Mouse (Mus musculus): ENCODE results near the gene Spag8. TPM values are rescaled to one million over a fixed set of nuclear protein-coding genes. Genes with fewer than 3 reads are reported as not detected.
A peak's percentile ranks its signal among the peaks of the same experiment; 100 is the strongest.

Gene Spag8
- polyA plus RNA-seq, 1 experiment, result 0.02 TPM

DNA sequence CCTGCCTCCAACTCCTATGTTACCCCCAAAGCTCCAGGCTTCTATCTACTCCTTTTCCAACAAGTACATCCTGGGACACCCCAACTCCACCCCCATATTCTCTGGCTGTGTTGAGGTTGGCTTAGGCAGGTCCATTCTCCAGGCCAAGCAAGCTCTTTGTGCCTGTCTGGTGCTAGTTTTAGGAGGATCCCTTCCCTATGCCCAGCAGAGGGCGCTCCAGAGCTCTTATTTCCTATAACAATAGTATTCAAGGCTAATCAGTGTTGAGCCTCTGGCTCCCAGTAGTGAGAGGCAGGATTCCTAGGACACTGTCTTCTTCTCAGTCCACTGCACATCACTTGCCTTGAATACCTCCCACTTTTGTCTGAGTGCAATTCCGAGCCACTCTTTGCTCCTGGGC, 18.7 kb upstream of the Spag8 start:
- no peak overlapping the region for H3K4me3 ChIP-seq
- no peaks in the 10 kb centered on the region for H3K36me3 ChIP-seq (ENCODE audit: control insufficient read depth, insufficient read depth)
- H3K79me2 ChIP-seq (ENCODE audit: control insufficient read depth, insufficient read depth), result no peaks in the 10 kb centered on the region
- H3ac ChIP-seq (ENCODE audit: control insufficient read depth, insufficient read length), result no peak overlapping the region
- TF ChIP-seq SRF (IDR thresholded peaks at IDR 0.05; ENCODE audit: control insufficient read depth, insufficient read length, low read depth), result no peak
- no peak for TF ChIP-seq CEBPB (IDR thresholded peaks at IDR 0.05; ENCODE audit: insufficient read depth, poor library complexity, severe bottlenecking)
- no peak for TF ChIP-seq POLR2AphosphoS2 (IDR thresholded peaks at IDR 0.05; ENCODE audit: insufficient read length, low read depth)
- no peak for TF ChIP-seq USF1 (IDR thresholded peaks at IDR 0.05; ENCODE audit: low read depth)
- TF ChIP-seq MYOG (IDR thresholded peaks at IDR 0.05; ENCODE audit: control insufficient read depth in 1 of 3, insufficient read depth in 1 of 3, insufficient read length in 2 of 3, low read depth in 2 of 3), result no peak
- TF ChIP-seq TCF12 (IDR thresholded peaks at IDR 0.05; ENCODE audit: insufficient read depth, poor library complexity, severe bottlenecking), result no peak
- TF ChIP-seq REST (IDR thresholded peaks at IDR 0.05; ENCODE audit: insufficient read depth, insufficient read length), result no peak
- TF ChIP-seq POLR2A (IDR thresholded peaks at IDR 0.05; ENCODE audit: insufficient read length, low read depth), result no peak
- no peak for TF ChIP-seq MAX (IDR thresholded peaks at IDR 0.05; ENCODE audit: low read depth)
- TF ChIP-seq MYOD1 (IDR thresholded peaks at IDR 0.05; ENCODE audit: control insufficient read depth in 1 of 3, insufficient read length in 2 of 3, low read depth in 2 of 3), result no peak
- TF ChIP-seq TCF3 (IDR thresholded peaks at IDR 0.05; ENCODE audit: insufficient read length, low read depth), result no peak
- TF ChIP-seq E2F4 (IDR thresholded peaks at IDR 0.05; ENCODE audit: insufficient read depth), result no peak
- H3K4me2 ChIP-seq (ENCODE audit: low read depth), result no peak overlapping the region
- H3K27me3 ChIP-seq (ENCODE audit: control insufficient read depth, insufficient read depth, insufficient read length), result peaks cover 27% of the 10 kb centered on the region

- peak overlapping the region; percentile 52 for H3ac ChIP-seq (ENCODE audit: control insufficient read depth, insufficient read length)
- H3K79me2 ChIP-seq (ENCODE audit: control insufficient read depth, insufficient read depth), result no peaks in the 10 kb centered on the region
- peak overlapping the region; percentile 10 for H3K4me3 ChIP-seq
- H3K36me3 ChIP-seq (ENCODE audit: control insufficient read depth, insufficient read depth), result no peaks in the 10 kb centered on the region
- H3K27me3 ChIP-seq (ENCODE audit: control insufficient read depth, insufficient read depth, insufficient read length), result peaks cover 36% of the 10 kb centered on the region
- H3K4me2 ChIP-seq (ENCODE audit: low read depth), result peak overlapping the region; percentile 75
- no peak for TF ChIP-seq POLR2AphosphoS2 (IDR thresholded peaks at IDR 0.05; ENCODE audit: insufficient read length, low read depth)
- no peak for TF ChIP-seq E2F4 (IDR thresholded peaks at IDR 0.05; ENCODE audit: insufficient read depth)
These were observed 16.0 kb upstream of the Spag8 start for GRCm38 (mm10) chr4:43669428-43669794.

- TF ChIP-seq REST (IDR thresholded peaks at IDR 0.05; ENCODE audit: insufficient read depth, insufficient read length) (no peak), MYOD1 (IDR thresholded peaks at IDR 0.05; ENCODE audit: control insufficient read depth in 1 of 3, insufficient read length in 2 of 3, low read depth in 2 of 3) (no peak), TCF3 (IDR thresholded peaks at IDR 0.05; ENCODE audit: insufficient read length, low read depth) (no peak), E2F4 (IDR thresholded peaks at IDR 0.05; ENCODE audit: insufficient read depth) (no peak), MYOG (IDR thresholded peaks at IDR 0.05; ENCODE audit: control insufficient read depth in 1 of 3, insufficient read depth in 1 of 3, insufficient read length in 2 of 3, low read depth in 2 of 3) (no peak), TCF12 (IDR thresholded peaks at IDR 0.05; ENCODE audit: insufficient read depth, poor library complexity, severe bottlenecking) (no peak), CEBPB (IDR thresholded peaks at IDR 0.05; ENCODE audit: insufficient read depth, poor library complexity, severe bottlenecking) (no peak), SRF (IDR thresholded peaks at IDR 0.05; ENCODE audit: control insufficient read depth, insufficient read length, low read depth) (no peak), USF1 (IDR thresholded peaks at IDR 0.05; ENCODE audit: low read depth) (no peak), POLR2AphosphoS2 (IDR thresholded peaks at IDR 0.05; ENCODE audit: insufficient read length, low read depth) (peak; percentile 54), MAX (IDR thresholded peaks at IDR 0.05; ENCODE audit: low read depth) (no peak), POLR2A (IDR thresholded peaks at IDR 0.05; ENCODE audit: insufficient read length, low read depth) (peak; percentile 68)
- Histone ChIP-seq H3ac (ENCODE audit: control insufficient read depth, insufficient read length) (peak within 1 kb of the TSS; percentile 52), H3K4me3 (peak within 1 kb of the TSS; percentile 10)
These were observed 15.5 kb upstream of the Spag8 start, which contains the start of the genes Tmem8b and Fam221b for GRCm38 (mm10) chr4:43668782-43669427. Gene Tmem8b (plus strand): TSS chr4:43668971. Gene Fam221b (minus strand): TSS chr4:43669145.

GRCm38 (mm10) chr4:43666412-43666811, 13.0 kb upstream of the Spag8 start:
- peaks cover 44% of the 10 kb centered on the region for H3K27me3 ChIP-seq (ENCODE audit: control insufficient read depth, insufficient read depth, insufficient read length)
- H3K36me3 ChIP-seq (ENCODE audit: control insufficient read depth, insufficient read depth), result no peaks in the 10 kb centered on the region
- TF ChIP-seq USF1 (IDR thresholded peaks at IDR 0.05; ENCODE audit: low read depth) (no peak), SRF (IDR thresholded peaks at IDR 0.05; ENCODE audit: control insufficient read depth, insufficient read length, low read depth) (no peak), E2F4 (IDR thresholded peaks at IDR 0.05; ENCODE audit: insufficient read depth) (no peak), REST (IDR thresholded peaks at IDR 0.05; ENCODE audit: insufficient read depth, insufficient read length) (no peak), TCF12 (IDR thresholded peaks at IDR 0.05; ENCODE audit: insufficient read depth, poor library complexity, severe bottlenecking) (no peak), MAX (IDR thresholded peaks at IDR 0.05; ENCODE audit: low read depth) (no peak), MYOD1 (IDR thresholded peaks at IDR 0.05; ENCODE audit: control insufficient read depth in 1 of 3, insufficient read length in 2 of 3, low read depth in 2 of 3) (no peak), MYOG (IDR thresholded peaks at IDR 0.05; ENCODE audit: control insufficient read depth in 1 of 3, insufficient read depth in 1 of 3, insufficient read length in 2 of 3, low read depth in 2 of 3) (no peak), TCF3 (IDR thresholded peaks at IDR 0.05; ENCODE audit: insufficient read length, low read depth) (no peak)
- no peaks in the 10 kb centered on the region for H3K79me2 ChIP-seq (ENCODE audit: control insufficient read depth, insufficient read depth)
- no peak overlapping the region for H3K4me3 ChIP-seq
- H3K4me2 ChIP-seq (ENCODE audit: low read depth), result no peak overlapping the region
- H3ac ChIP-seq (ENCODE audit: control insufficient read depth, insufficient read length), result no peak overlapping the region

More at GRCm38 (mm10) chr4:43668782-43669427, 15.5 kb upstream of the Spag8 start, which contains the start of the genes Tmem8b and Fam221b:
- Histone ChIP-seq H3K79me2 (ENCODE audit: control insufficient read depth, insufficient read depth) (no peaks in the 10 kb centered on the region), H3K36me3 (ENCODE audit: control insufficient read depth, insufficient read depth) (no peaks in the 10 kb centered on the region), H3K4me2 (ENCODE audit: low read depth) (peak within 1 kb of the TSS; percentile 78), H3K27me3 (ENCODE audit: control insufficient read depth, insufficient read depth, insufficient read length) (peaks cover 34% of the 10 kb centered on the region)

GRCm38 (mm10) chr4:43657146-43657545, 3.8 kb upstream of the Spag8 start:
- TF ChIP-seq MYOG (IDR thresholded peaks at IDR 0.05; ENCODE audit: control insufficient read depth in 1 of 3, insufficient read depth in 1 of 3, insufficient read length in 2 of 3, low read depth in 2 of 3) (no peak), POLR2A (IDR thresholded peaks at IDR 0.05; ENCODE audit: insufficient read length, low read depth) (no peak), MYOD1 (IDR thresholded peaks at IDR 0.05; ENCODE audit: control insufficient read depth in 1 of 3, insufficient read length in 2 of 3, low read depth in 2 of 3) (no peak), POLR2AphosphoS2 (IDR thresholded peaks at IDR 0.05; ENCODE audit: insufficient read length, low read depth) (no peak), REST (IDR thresholded peaks at IDR 0.05; ENCODE audit: insufficient read depth, insufficient read length) (no peak), TCF12 (IDR thresholded peaks at IDR 0.05; ENCODE audit: insufficient read depth, poor library complexity, severe bottlenecking) (no peak), MAX (IDR thresholded peaks at IDR 0.05; ENCODE audit: low read depth) (no peak), CEBPB (IDR thresholded peaks at IDR 0.05; ENCODE audit: insufficient read depth, poor library complexity, severe bottlenecking) (no peak), USF1 (IDR thresholded peaks at IDR 0.05; ENCODE audit: low read depth) (no peak), SRF (IDR thresholded peaks at IDR 0.05; ENCODE audit: control insufficient read depth, insufficient read length, low read depth) (no peak), TCF3 (IDR thresholded peaks at IDR 0.05; ENCODE audit: insufficient read length, low read depth) (no peak), E2F4 (IDR thresholded peaks at IDR 0.05; ENCODE audit: insufficient read depth) (no peak)
- H3K27me3 ChIP-seq (ENCODE audit: control insufficient read depth, insufficient read depth, insufficient read length), result peaks cover 36% of the 10 kb centered on the region
- H3K4me3 ChIP-seq, result peak overlapping the region; percentile 34
- peak overlapping the region; percentile 76 for H3K4me2 ChIP-seq (ENCODE audit: low read depth)
- H3K36me3 ChIP-seq (ENCODE audit: control insufficient read depth, insufficient read depth), result no peaks in the 10 kb centered on the region
- H3ac ChIP-seq (ENCODE audit: control insufficient read depth, insufficient read length), result no peak overlapping the region
- H3K79me2 ChIP-seq (ENCODE audit: control insufficient read depth, insufficient read depth), result no peaks in the 10 kb centered on the region
